Mouse (Mus musculus) heart, postnatal 0 days (tissue): Measurements from ENCODE around the gene Rfx1. TPM values are rescaled to one million over a fixed set of nuclear protein-coding genes. Genes with fewer than 3 reads are reported as not detected.

Experiments used
- ATAC-seq: fragments of 200-750 bp; cut with Nextera tagmentation; 2 replicates; pipeline ENCODE4 v1.8.0; 2017; ENCODE audit warnings: low read depth, moderate number of reproducible peaks, moderate library complexity; ENCODE audit not compliant: insufficient read depth
- DNase-seq: peaks from one replicate; pipeline ENCODE4 v3.0.0-alpha.2; 2016; ENCODE audit warnings: low spot score
- H3K27ac ChIP-seq: fragments of 300-500 bp; sonication (generic); 2 replicates; pipeline ENCODE4 v1.5.1; 2014; ENCODE audit warnings: low read depth, mild to moderate bottlenecking
- H3K27me3 ChIP-seq: fragments of 300-500 bp; sonication (generic); 2 replicates; pipeline ENCODE4 v1.6.1; 2014; ENCODE audit warnings: low read length, mixed read lengths; ENCODE audit not compliant: control insufficient read depth, insufficient read depth
- H3K36me3 ChIP-seq: fragments of 300-500 bp; sonication (generic); replicated peaks from 2 replicates; pipeline ENCODE4 v1.6.1; 2014; ENCODE audit warnings: low read length, mixed read lengths; ENCODE audit not compliant: control insufficient read depth, insufficient read depth
- H3K4me1 ChIP-seq: fragments of 300-500 bp; sonication (generic); 2 replicates; pipeline ENCODE4 v1.6.1; 2014; ENCODE audit warnings: antibody characterized with exemption; ENCODE audit not compliant: control insufficient read depth, insufficient read depth
- H3K4me2 ChIP-seq: fragments of 300-500 bp; sonication (generic); 2 replicates; pipeline ENCODE4 v1.6.1; 2014; ENCODE audit warnings: low read depth, mild to moderate bottlenecking, low read length, moderate library complexity
- H3K4me3 ChIP-seq: fragments of 300-500 bp; sonication (generic); 2 replicates; pipeline ENCODE4 v1.5.1; 2014; ENCODE audit warnings: low read depth, low read length
- H3K9ac ChIP-seq: fragments of 300-500 bp; sonication (generic); replicated peaks from 2 replicates; pipeline ENCODE4 v1.6.1; 2014; ENCODE audit warnings: low read depth, low read length, mixed read lengths
- H3K9me3 ChIP-seq: fragments of 300-500 bp; sonication (generic); replicated peaks from 2 replicates; pipeline ENCODE4 v1.6.1; 2016; ENCODE audit warnings: low read length; ENCODE audit not compliant: control insufficient read depth
- CTCF ChIP-seq: IDR thresholded peaks from 2 replicates; pipeline ENCODE4 v1.5.1; 2016; ENCODE audit warnings: antibody characterized with exemption, control low read depth, low read depth
- EP300 ChIP-seq: IDR thresholded peaks from 2 replicates; pipeline ENCODE4 v1.6.1; 2016; ENCODE audit warnings: antibody characterized with exemption, low read depth
- WGBS: fragments of 180-500 bp; shearing (Covaris S2); extraction: QIAGEN DNeasy Blood & Tissue Kit; methylation state at CpG from one replicate; pipeline ENCODE4 v1.1.7; 2014; 5-methylcytosine and 5-hydroxymethylcytosine counted together
- polyA plus RNA-seq: library from polyadenylated mRNA; unstranded; fragments of >200 nt; fragmentation: Nextera tagmentation; extraction: Ambion mirVana; gene quantifications from 2 replicates; pipeline ENCODE4 v1.2.1, GENCODE M21; 2015
- total RNA-seq: library from RNA; depleted of rRNA; stranded (reverse); fragments of >200 nt; gene quantifications from 2 replicates; pipeline ENCODE4 v1.2.3, GENCODE M21; 2014; ENCODE audit warnings: low replicate concordance

Rfx1 gene
- total and polyA plus RNA-seq, 2 experiments from 2014 or later = 2.4 to 15.3 TPM

- ATAC-seq = no peak; the same call in 1 of the 2 replicates
- no peak overlapping the region for H3K9ac ChIP-seq
- peaks cover 14% of the 10 kb centered on the region for H3K27me3 ChIP-seq
- H3K9me3 ChIP-seq = no peaks in the 10 kb centered on the region
- TF ChIP-seq EP300 (no peak), CTCF (peak; percentile 87)
- no peaks in the 10 kb centered on the region for H3K36me3 ChIP-seq
- peaks cover 15% of the 10 kb centered on the region for H3K4me1 ChIP-seq
- H3K4me2 ChIP-seq = no peak overlapping the region
- peak; percentile 79 for DNase-seq
- H3K4me3 ChIP-seq = no peak overlapping the region
- H3K27ac ChIP-seq = no peak overlapping the region
- 5% methylated on average over 5 of the region's 5 CpGs for WGBS
These were observed 27.6 kb upstream of the Rfx1 start for GRCm38 (mm10) chr8:84039050-84039449.

- peak within 1 kb of the TSS; percentile 15; the same call in 1 of the 2 replicates for H3K9ac ChIP-seq
- peaks cover 15% of the 10 kb centered on the region for H3K4me1 ChIP-seq
- peak within 1 kb of the TSS; percentile 66 for H3K4me2 ChIP-seq
- ATAC-seq = peak; percentile 77
- DNase-seq = peak; percentile 63
- 4% methylated on average over 40 of the region's 40 CpGs for WGBS
- H3K27me3 ChIP-seq = peaks cover 28% of the 10 kb centered on the region
- H3K4me3 ChIP-seq = peak within 1 kb of the TSS; percentile 39
- H3K9me3 ChIP-seq = no peaks in the 10 kb centered on the region
- H3K36me3 ChIP-seq = no peaks in the 10 kb centered on the region
- 0 out of 2 replicates have a peak within 1 kb of the TSS, but pooled peaks have one; percentile 5 for H3K27ac ChIP-seq
- TF ChIP-seq CTCF (peak; percentile 65), EP300 (no peak)
These were observed 24.3 kb upstream of the Rfx1 start, which contains the start of gene Il27ra for GRCm38 (mm10) chr8:84042066-84042947. Il27ra (minus strand) TSS chr8:84042589.

DNA sequence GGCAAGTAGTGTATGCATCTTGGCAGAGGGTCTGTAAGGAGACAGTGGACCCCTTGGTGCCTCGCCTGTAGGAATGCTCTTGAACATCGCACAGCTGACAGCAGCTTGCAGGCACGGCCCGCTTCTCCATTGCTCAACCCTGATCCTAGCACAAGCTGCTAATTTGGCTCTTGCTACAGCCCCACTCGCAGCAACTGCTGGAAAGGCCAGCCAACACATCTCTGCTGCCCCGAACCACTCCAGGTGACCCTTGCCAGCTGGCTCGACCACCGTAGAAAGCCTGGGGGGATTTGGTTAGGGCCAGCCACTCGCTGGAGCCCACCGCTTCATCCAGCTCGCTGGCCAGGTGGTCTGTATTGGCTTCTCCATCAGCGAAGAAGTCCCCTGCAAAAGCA, 23.7 kb upstream of the Rfx1 start:
- H3K9ac ChIP-seq = no peak overlapping the region
- peak overlapping the region; percentile 66 for H3K4me2 ChIP-seq
- peak overlapping the region; percentile 39 for H3K4me3 ChIP-seq
- H3K27ac ChIP-seq = no peak overlapping the region
- H3K36me3 ChIP-seq = no peaks in the 10 kb centered on the region
- ATAC-seq (no peak), DNase-seq (no peak)
- no peaks in the 10 kb centered on the region for H3K9me3 ChIP-seq
- no peak for TF ChIP-seq CTCF
- no peak for TF ChIP-seq EP300
- 27% methylated on average over 12 of the region's 12 CpGs for WGBS
- H3K27me3 ChIP-seq = peaks cover 28% of the 10 kb centered on the region
- peaks cover 14% of the 10 kb centered on the region for H3K4me1 ChIP-seq

GRCm38 (mm10) chr8:84044103-84044502, 22.5 kb upstream of the Rfx1 start:
- H3K27ac ChIP-seq = no peak overlapping the region
- H3K9me3 ChIP-seq = no peaks in the 10 kb centered on the region
- H3K27me3 ChIP-seq = peaks cover 28% of the 10 kb centered on the region
- no peak for TF ChIP-seq EP300
- TF ChIP-seq CTCF = 0 out of 2 replicates have a peak, but pooled peaks have one; percentile 3
- 15% methylated on average over 7 of the region's 7 CpGs for WGBS
- no peaks in the 10 kb centered on the region for H3K36me3 ChIP-seq
- no peak overlapping the region for H3K4me2 ChIP-seq
- DNase-seq (no peak), ATAC-seq (no peak)
- H3K4me1 ChIP-seq = peaks cover 3% of the 10 kb centered on the region; the same call in 1 of the 2 replicates
- H3K4me3 ChIP-seq = no peak overlapping the region
- no peak overlapping the region for H3K9ac ChIP-seq

- H3K36me3 ChIP-seq = no peaks in the 10 kb centered on the region
- H3K27ac ChIP-seq = no peak within 1 kb of the TSS
- no peak for DNase-seq
- H3K4me2 ChIP-seq = peak within 1 kb of the TSS; percentile 5; the same call in 1 of the 2 replicates
- H3K9me3 ChIP-seq = no peaks in the 10 kb centered on the region
- H3K9ac ChIP-seq = no peak within 1 kb of the TSS
- no peak for ATAC-seq
- 12% methylated on average over 9 of the region's 9 CpGs for WGBS
- no peak within 1 kb of the TSS for H3K4me3 ChIP-seq
- no peak for TF ChIP-seq EP300
- no peak for TF ChIP-seq CTCF
- H3K27me3 ChIP-seq = peaks cover 28% of the 10 kb centered on the region
- H3K4me1 ChIP-seq = no peaks in the 10 kb centered on the region
These were observed 21.7 kb upstream of the Rfx1 start, which contains the start of gene Rln3 for GRCm38 (mm10) chr8:84044900-84045299. Rln3 (minus strand) TSS chr8:84045000.
